Mouse (Mus musculus) megakaryocyte progenitor cell, adult 5-6 weeks (primary cell): ENCODE measurements around the gene Nfib. TPM values are rescaled to one million over a fixed set of nuclear protein-coding genes. Genes with fewer than 3 reads are reported as not detected.

Experiments used
- ATAC-seq: replicated peaks from 2 replicates; pipeline ENCODE4 v1.8.0; 2016; ENCODE audit warnings: mild to moderate bottlenecking, moderate TSS enrichment, inconsistent platforms; ENCODE audit not compliant: poor library complexity
- total RNA-seq, 2 experiments: library from RNA; stranded (forward) in 1 of 2; stranded (reverse) in 1 of 2; fragments of 157-497, 149-512 nt in 1 of 2; fragments of 200-1000 nt in 1 of 2; gene quantifications; 2 replicates each; pipeline versions ENCODE4 v1.2.3 to v1.2.4; 2015 to 2017

Gene Nfib
- total RNA-seq, 2 experiments from 2014 or later, result not detected

- ATAC-seq, result no peak
These were observed 202.9 kb downstream of the Nfib start for GRCm38 (mm10) chr4:82502611-82503010.

DNA sequence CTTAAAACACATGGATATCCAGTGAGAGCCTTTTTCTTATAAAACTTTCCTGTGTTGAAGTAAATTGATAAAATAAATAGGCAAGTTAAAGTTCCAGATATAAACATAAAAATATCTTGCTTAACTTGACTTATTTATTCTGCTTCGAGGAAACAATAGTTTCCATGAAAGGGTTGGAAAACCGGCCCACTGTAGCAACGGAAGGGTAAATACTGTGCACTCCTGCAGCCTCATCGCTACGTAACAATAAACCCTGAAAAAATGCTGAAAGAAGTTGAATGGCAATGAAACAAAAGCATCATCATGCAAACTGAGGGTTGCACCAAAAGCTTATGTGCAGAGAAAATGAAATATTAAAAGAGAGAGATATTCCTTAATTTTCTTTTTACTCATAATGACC, 203.5 kb downstream of the Nfib start:
- ATAC-seq, result no peak

- ATAC-seq, result peak; percentile 44
These were observed 204.9 kb downstream of the Nfib start for GRCm38 (mm10) chr4:82500578-82501098.

DNA sequence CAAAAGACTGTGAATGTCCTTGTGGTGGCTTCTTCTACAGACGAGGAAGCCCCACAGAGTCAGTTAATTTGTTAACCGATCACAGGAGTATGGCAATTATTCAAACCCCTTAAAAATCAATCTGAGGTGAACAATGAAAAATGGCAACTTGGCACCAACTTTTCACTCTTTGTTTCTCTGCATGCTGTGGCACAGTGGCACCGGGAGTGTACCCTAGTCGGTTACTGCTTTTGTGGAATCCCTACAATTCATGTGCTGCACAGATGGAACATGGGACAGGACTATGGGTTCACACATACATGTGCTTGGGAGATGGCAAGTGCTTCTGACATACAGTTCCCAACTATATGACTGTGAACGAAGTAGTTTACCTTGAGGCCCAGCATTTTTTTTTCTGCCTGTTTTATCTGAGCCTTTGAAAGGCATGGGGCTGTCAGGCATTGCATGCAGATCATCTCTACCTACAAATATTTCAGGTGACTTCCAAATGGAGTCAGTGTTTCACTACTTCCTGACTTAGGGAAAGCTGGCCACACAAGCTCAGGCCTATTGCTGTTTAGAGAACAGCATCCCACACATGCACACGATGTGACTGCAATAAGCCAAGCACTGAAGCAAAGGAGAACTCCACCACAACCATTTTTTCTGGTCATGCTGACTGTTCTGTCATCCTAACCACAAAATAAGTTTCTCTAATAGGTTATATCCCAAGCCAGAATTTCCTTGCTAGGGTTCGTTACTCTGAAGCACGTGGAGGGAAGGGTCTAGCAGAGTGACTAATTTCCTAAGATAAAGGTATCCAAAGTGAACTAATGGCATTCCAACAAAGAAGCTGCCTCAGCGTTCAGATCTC, 205.6 kb downstream of the Nfib start:
- ATAC-seq, result no peak

GRCm38 (mm10) chr4:82499238-82499637, 206.3 kb downstream of the Nfib start:
- no peak for ATAC-seq

- no peak for ATAC-seq
These were observed 207.6 kb downstream of the Nfib start for GRCm38 (mm10) chr4:82497671-82498631.

GRCm38 (mm10) chr4:82497141-82497566, 208.4 kb downstream of the Nfib start:
- no peak for ATAC-seq

- ATAC-seq, result no peak
These were observed 209.2 kb downstream of the Nfib start for GRCm38 (mm10) chr4:82496383-82496782.

GRCm38 (mm10) chr4:82495605-82496004, 209.9 kb downstream of the Nfib start:
- ATAC-seq, result no peak

DNA sequence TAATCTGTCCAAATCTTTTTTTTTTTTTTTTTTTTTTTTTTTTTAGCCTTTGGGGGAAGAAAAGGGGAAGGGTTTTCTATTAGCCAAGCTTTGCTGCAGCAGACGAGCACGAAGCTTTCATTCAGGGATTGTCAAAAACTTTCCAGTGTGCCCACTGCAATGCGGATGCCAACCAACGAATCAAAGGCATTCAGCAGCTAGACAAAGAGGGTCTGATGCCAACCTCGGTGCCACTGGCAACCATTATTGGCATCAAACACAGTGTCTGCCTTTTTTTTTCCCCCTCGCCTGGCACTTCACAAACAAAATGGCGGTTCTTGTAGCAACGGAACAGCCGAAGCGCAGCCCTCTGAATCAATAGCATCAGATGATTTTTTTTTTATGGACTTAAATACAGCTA, 210.7 kb downstream of the Nfib start:
- ATAC-seq, result no peak

GRCm38 (mm10) chr4:82494424-82494823, 211.1 kb downstream of the Nfib start:
- ATAC-seq, result no peak

DNA sequence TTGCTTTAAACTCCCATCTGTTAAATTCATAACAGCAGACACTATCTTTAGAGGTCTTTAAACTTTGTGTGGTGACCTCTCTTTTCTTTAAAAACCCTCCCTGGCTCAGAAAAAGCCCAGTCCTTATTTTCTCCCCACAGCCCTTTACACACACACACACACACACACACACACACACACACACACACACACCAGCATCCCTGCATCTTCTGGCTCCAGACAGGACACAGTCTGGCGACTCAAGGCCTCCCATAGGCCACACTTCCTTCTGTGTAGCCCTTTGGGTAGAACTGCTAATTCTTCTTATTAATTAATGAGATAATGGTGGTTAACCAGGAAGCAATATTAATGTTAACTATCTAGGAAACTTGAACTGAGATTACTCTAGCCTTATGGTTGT, 211.7 kb downstream of the Nfib start:
- no peak for ATAC-seq

DNA sequence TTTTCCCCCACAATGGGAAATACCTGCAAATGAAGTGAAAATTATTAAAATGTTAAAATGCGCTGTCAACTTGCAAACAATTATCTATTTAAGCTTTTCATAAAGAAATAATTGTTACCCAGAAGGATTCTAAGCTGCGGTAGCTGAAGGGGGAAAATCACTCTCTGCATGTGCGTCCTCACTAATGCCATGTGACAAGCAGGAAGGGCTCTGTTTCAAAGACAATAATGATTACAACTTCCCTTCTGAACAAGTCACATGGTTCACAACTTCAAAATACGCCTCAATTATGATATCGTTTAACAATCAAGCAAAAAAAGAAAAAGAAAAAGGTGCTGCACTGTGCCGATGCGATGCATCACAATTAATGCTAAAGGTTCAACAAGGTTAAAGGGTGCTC, 212.2 kb downstream of the Nfib start:
- ATAC-seq, result no peak

DNA sequence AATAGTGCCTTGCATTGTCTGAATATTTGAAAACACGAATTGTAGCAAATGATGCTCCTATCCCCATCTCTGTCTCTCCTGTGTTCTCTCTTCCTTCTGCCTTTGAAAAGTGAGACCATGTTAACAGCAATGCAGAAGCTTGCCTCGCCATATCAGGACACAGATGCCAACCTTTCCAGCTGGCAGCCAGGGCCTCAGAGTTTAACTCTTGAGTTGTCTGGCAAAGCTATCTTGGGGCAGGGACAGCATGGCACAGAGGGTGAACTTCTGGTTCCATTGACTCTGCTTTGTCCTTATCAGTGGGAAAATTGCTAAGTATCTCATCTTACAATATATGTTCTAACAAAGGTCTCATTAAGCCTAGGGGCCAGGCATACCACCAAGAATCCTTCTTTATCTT, 212.8 kb downstream of the Nfib start:
- ATAC-seq, result no peak

- ATAC-seq, result no peak
These were observed 215.6 kb downstream of the Nfib start for GRCm38 (mm10) chr4:82489939-82490338.

DNA sequence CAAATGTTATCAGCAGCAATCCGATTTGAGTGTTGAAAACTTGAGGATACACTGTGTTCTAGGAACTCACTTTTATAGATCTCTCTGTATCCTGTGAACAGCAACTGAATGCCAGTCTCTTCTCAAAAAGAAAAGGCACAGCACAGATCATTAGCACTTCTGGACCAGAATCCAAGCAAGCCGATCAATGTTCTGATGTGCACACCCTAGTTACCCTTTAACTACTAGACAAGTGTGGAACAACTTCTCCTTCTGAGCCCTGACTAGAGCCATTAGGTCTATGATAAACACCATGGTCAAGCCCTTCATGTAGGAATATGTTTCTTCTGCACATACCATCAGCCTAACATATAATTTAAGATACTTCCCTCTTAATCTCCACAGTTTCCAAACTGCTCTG, 219.6 kb downstream of the Nfib start:
- no peak for ATAC-seq

GRCm38 (mm10) chr4:82483871-82484270, 221.7 kb downstream of the Nfib start:
- ATAC-seq, result no peak

- no peak for ATAC-seq
These were observed 222.3 kb downstream of the Nfib start for GRCm38 (mm10) chr4:82483298-82483697.

DNA sequence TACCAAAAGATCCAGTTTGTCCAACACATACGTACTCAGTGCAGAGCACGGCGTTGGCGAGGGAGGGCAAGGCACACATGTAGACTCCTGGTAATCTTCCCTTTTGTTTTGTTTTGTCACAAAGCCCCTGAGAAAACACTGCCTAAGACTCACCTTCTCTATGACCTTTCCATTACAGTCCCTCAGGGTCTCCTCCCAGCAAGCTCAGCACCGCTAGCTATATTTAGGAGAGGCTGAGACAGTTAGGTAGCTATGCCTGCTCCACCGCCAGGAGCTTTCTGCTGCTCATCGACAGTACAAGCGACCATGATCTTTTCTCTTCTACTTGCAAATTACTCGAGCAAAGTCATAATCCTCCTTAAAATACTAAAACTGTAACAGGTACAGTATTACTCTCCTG, 224.9 kb downstream of the Nfib start:
- no peak for ATAC-seq

- no peak for ATAC-seq
These were observed 226.2 kb downstream of the Nfib start for GRCm38 (mm10) chr4:82479394-82479793.

DNA sequence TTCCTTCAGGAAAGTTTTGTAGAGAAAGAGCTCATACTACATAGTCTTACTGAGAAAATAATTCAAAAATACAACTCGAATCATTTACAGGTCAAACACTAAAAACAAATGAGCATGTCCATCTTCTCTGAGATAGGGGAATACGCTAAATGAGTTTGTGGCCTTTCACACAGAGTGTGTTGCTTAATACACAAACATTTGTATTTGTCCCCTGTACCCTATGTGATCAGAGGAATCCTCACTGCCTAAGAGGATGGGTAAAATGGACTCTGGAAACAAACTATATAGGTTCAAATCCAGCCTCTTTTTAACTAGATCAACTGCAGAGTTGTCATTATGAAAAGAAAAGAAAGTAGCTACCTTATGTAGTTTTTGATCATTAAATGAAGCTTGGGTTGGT, 227.8 kb downstream of the Nfib start:
- no peak for ATAC-seq

DNA sequence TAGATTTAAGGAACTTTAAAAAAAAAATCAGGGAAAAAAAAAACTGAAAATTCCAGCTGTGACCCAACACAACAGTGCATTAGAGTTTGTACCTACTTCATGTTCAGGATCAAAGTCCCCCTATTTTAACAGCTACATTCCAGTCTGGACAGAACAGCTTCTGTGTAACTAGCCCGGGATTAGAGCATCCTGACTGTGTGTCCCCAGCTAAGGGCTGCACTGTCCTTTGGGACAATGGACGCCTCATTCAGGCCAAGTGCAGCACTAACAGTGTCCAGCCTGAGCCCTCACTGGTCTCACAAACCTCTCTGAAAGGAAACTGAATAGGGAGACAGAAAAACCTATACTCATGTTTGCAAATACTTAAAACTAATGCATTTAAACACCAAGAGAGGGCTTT, 229.1 kb downstream of the Nfib start:
- ATAC-seq, result no peak
